In genomic region chr5:114550431-114550830, GRCm38 (mm10) we compare ENCODE assay signal across 10 mouse cellular contexts. TPM values are rescaled to one million over a fixed set of nuclear protein-coding genes. Genes with fewer than 3 reads are reported as not detected.
DNase-seq lines count a peak whose midpoint lies in the region; ATAC-seq and TF ChIP-seq lines count a peak whose summit lies in the region.
"Had no signal": no experiment of that assay in that cellular context is flagged by ENCODE, and none has a peak within 500 bp of the region (broad histone marks: within the 10 kb centered on the region; RNA-seq: fewer than 3 reads in every experiment).

No protein-coding gene starts in this region.

- 0 out of 2 replicates have a peak overlapping the region, but pooled peaks have one; percentile 36 for H3K27ac ChIP-seq in forebrain, embryonic 12.5 days
- H3K27ac ChIP-seq in forebrain, embryonic 16.5 days (ENCODE audit: low read length), result no peak overlapping the region
- 0 out of 2 replicates have a peak overlapping the region, but pooled peaks have one; percentile 27 for H3K27ac ChIP-seq in neural tube, embryonic 11.5 days (ENCODE audit: low read depth, low read length)
- peak overlapping the region; percentile 82 for H3K27ac ChIP-seq in limb, embryonic 10.5 days
- 0 out of 2 replicates have a peak overlapping the region, but pooled peaks have one; percentile 8 for H3K27ac ChIP-seq in small intestine, adult 2 months (ENCODE audit: insufficient read depth, low read depth, low read length)
- H3K27ac ChIP-seq: lung, embryonic 15.5 days had no signal

- TF ChIP-seq CTCF in small intestine, adult 2 months (IDR thresholded peaks at IDR 0.05; ENCODE audit: extremely low read depth, insufficient read length, insufficient replicate concordance, low read depth, low read length), result no peak

- TF ChIP-seq POLR2A in small intestine, adult 2 months (IDR thresholded peaks at IDR 0.05; ENCODE audit: low read depth, low read length), result no peak

- whole genome bisulfite sequencing in forebrain, embryonic 12.5 days, result 42% methylated on average over 7 of the region's 7 CpGs
- 30% methylated on average over 7 of the region's 7 CpGs for WGBS in forebrain, embryonic 16.5 days
- WGBS in neural tube, embryonic 11.5 days, result 35% methylated on average over 7 of the region's 7 CpGs
- WGBS in limb, embryonic 10.5 days, result 38% methylated on average over 7 of the region's 7 CpGs
- WGBS in small intestine, adult 2 months, result 31% methylated on average over 7 of the region's 7 CpGs

- H3K27me3 ChIP-seq in forebrain, embryonic 12.5 days, result peaks cover 11% of the 10 kb centered on the region; the same call in 1 of the 2 replicates
- H3K27me3 ChIP-seq in forebrain, embryonic 16.5 days (replicated peaks; ENCODE audit: control insufficient read depth, insufficient read depth, low read length), result no peaks in the 10 kb centered on the region; the same call in 1 of the 2 replicates
- H3K27me3 ChIP-seq in neural tube, embryonic 11.5 days (ENCODE audit: control insufficient read depth, insufficient read depth, low read length), result no peaks in the 10 kb centered on the region
- H3K27me3 ChIP-seq in limb, embryonic 10.5 days (ENCODE audit: low read depth, poor library complexity, severe bottlenecking), result no peaks in the 10 kb centered on the region
- H3K27me3 ChIP-seq in small intestine, adult 2 months (ENCODE audit: control insufficient read depth, insufficient read depth, low read length), result no peaks in the 10 kb centered on the region
- H3K27me3 ChIP-seq: lung, embryonic 15.5 days had no signal

- H3K36me3 ChIP-seq in forebrain, embryonic 12.5 days (replicated peaks), result no peaks in the 10 kb centered on the region
- H3K36me3 ChIP-seq in forebrain, embryonic 16.5 days (ENCODE audit: control insufficient read depth, insufficient read depth), result no peaks in the 10 kb centered on the region
- H3K36me3 ChIP-seq in neural tube, embryonic 11.5 days (ENCODE audit: control insufficient read depth, insufficient read depth, low read length), result no peaks in the 10 kb centered on the region
- no peaks in the 10 kb centered on the region for H3K36me3 ChIP-seq in limb, embryonic 10.5 days
- no peaks in the 10 kb centered on the region for H3K36me3 ChIP-seq in small intestine, adult 2 months (ENCODE audit: control insufficient read depth, insufficient read depth, low read length)
- H3K36me3 ChIP-seq: lung, embryonic 15.5 days had no signal

- no peak overlapping the region for H3K4me3 ChIP-seq in forebrain, embryonic 12.5 days (replicated peaks)
- no peak overlapping the region for H3K4me3 ChIP-seq in forebrain, embryonic 16.5 days (replicated peaks; ENCODE audit: low read length)
- H3K4me3 ChIP-seq in neural tube, embryonic 11.5 days (ENCODE audit: low read depth, low read length), result no peak overlapping the region
- no peak overlapping the region; the same call in 1 of the 2 replicates for H3K4me3 ChIP-seq in limb, embryonic 10.5 days
- H3K4me3 ChIP-seq in small intestine, adult 2 months (ENCODE audit: low read depth, low read length), result no peak overlapping the region
- H3K4me3 ChIP-seq: lung, embryonic 15.5 days had no signal

- H3K9ac ChIP-seq in forebrain, embryonic 12.5 days, result no peak overlapping the region
- no peak overlapping the region for H3K9ac ChIP-seq in forebrain, embryonic 16.5 days (replicated peaks; ENCODE audit: low read depth, low read length)
- H3K9ac ChIP-seq in neural tube, embryonic 11.5 days (ENCODE audit: low read length), result no peak overlapping the region
- H3K9ac ChIP-seq: lung, embryonic 15.5 days had no signal

- no peak for ATAC-seq in forebrain, embryonic 12.5 days (ENCODE audit: low FRiP score)
- ATAC-seq in forebrain, embryonic 16.5 days, result no peak
- ATAC-seq in neural tube, embryonic 11.5 days (ENCODE audit: insufficient read depth, low FRiP score, low TSS enrichment), result no peak
- no peak for ATAC-seq in CD4-positive, CD25-positive, alpha-beta regulatory T cell, adult 4 months

- H3K9me3 ChIP-seq in forebrain, embryonic 12.5 days, result peaks cover 9% of the 10 kb centered on the region; the same call in 1 of the 2 replicates
- no peaks in the 10 kb centered on the region for H3K9me3 ChIP-seq in forebrain, embryonic 16.5 days (ENCODE audit: control insufficient read depth, low read length)
- peaks cover 3% of the 10 kb centered on the region for H3K9me3 ChIP-seq in neural tube, embryonic 11.5 days (ENCODE audit: control insufficient read depth, low read length)
- 0 out of 2 replicates have a peak, but pooled peaks cover 2% of the 10 kb centered on the region for H3K9me3 ChIP-seq in limb, embryonic 10.5 days (replicated peaks)
- H3K9me3 ChIP-seq: lung, embryonic 15.5 days had no signal

- H3K4me1 ChIP-seq in forebrain, embryonic 12.5 days, result peaks cover 32% of the 10 kb centered on the region
- H3K4me1 ChIP-seq in forebrain, embryonic 16.5 days (replicated peaks; ENCODE audit: control insufficient read depth, insufficient read depth, low read length), result peaks cover 9% of the 10 kb centered on the region
- H3K4me1 ChIP-seq in neural tube, embryonic 11.5 days (ENCODE audit: control insufficient read depth, insufficient read depth, low read length), result peaks cover 16% of the 10 kb centered on the region
- H3K4me1 ChIP-seq in limb, embryonic 10.5 days, result peaks cover 50% of the 10 kb centered on the region
- H3K4me1 ChIP-seq in small intestine, adult 2 months (ENCODE audit: control insufficient read depth, insufficient read depth, insufficient read length, low read length), result peaks cover 5% of the 10 kb centered on the region

- no peak for DNase-seq in neural tube, embryonic 11.5 days (ENCODE audit: low spot score)
- DNase-seq in neural tube, embryonic 10.5 days (ENCODE audit: extremely low spot score, low spot score), result no peak
- no peak for DNase-seq in limb, embryonic 10.5 days (ENCODE audit: low spot score)
- DNase-seq in gastrocnemius, adult 8-10 months (ENCODE audit: low spot score in 2 of 2), result no peak
- DNase-seq: heart, postnatal 4 days had no signal

- no peak overlapping the region for H3K4me2 ChIP-seq in forebrain, embryonic 12.5 days
- H3K4me2 ChIP-seq in forebrain, embryonic 16.5 days (ENCODE audit: low read length), result no peak overlapping the region
- H3K4me2 ChIP-seq in neural tube, embryonic 11.5 days (ENCODE audit: low read depth), result no peak overlapping the region
- H3K4me2 ChIP-seq: lung, embryonic 15.5 days had no signal

RNA-seq across cellular contexts. Expression of gene Fam222a, which starts 17.4 kb away (rescaled TPM):
- 6.9 and 10.2 TPM in 2 replicates for polyA plus RNA-seq in forebrain, embryonic 12.5 days (2016; fragmentation: Nextera tagmentation; extraction: Ambion mirVana)
- 4.3 and 4.4 TPM in 2 replicates for polyA plus RNA-seq in forebrain, embryonic 16.5 days (2015; fragmentation: Nextera tagmentation; extraction: Ambion mirVana)
- polyA plus RNA-seq in neural tube, embryonic 11.5 days (2014; fragmentation: Nextera tagmentation; extraction: Ambion mirVana), result 5.0 and 7.5 TPM in 2 replicates
- polyA plus RNA-seq in limb, embryonic 10.5 days (2016; fragmentation: Nextera tagmentation; extraction: Ambion mirVana), result 1.4 and 1.9 TPM in 2 replicates
- polyA plus RNA-seq in small intestine, adult 2 months (2012; rRNA removed), result 2.8 and 5.3 TPM in 2 replicates
- not detected for polyA plus RNA-seq in CD4-positive, CD25-positive, alpha-beta regulatory T cell, adult 4 months (2017; shearing (Covaris generic))
- total RNA-seq in gastrocnemius, adult 8-10 months (2022), result under 1 TPM; 0.07 to 0.34 (median 0.30) TPM
